Mouse (Mus musculus) heart, adult 2 months (tissue): ENCODE results near the gene Gm21981.
A peak's percentile ranks its signal among the peaks of the same experiment; 100 is the strongest.

ENCODE experiments used
- CTCF ChIP-seq: fragments of 200-600 bp; IDR thresholded peaks from 2 replicates; pipeline ENCODE4 v1.8.1; 2022; ENCODE audit warnings: antibody characterized with exemption, mild to moderate bottlenecking, moderate library complexity
- EP300 ChIP-seq: fragments of 200-500 bp; IDR thresholded peaks from 2 replicates; pipeline ENCODE4 v1.6.1; 2011; ENCODE audit warnings: low read depth, low read length, control low read depth; ENCODE audit not compliant: insufficient read depth
- POLR2A ChIP-seq: fragments of 200-500 bp; IDR thresholded peaks from 2 replicates; pipeline ENCODE4 v1.6.1; 2011; ENCODE audit warnings: mild to moderate bottlenecking, low read depth, low read length, control low read depth; ENCODE audit not compliant: insufficient read depth

DNA sequence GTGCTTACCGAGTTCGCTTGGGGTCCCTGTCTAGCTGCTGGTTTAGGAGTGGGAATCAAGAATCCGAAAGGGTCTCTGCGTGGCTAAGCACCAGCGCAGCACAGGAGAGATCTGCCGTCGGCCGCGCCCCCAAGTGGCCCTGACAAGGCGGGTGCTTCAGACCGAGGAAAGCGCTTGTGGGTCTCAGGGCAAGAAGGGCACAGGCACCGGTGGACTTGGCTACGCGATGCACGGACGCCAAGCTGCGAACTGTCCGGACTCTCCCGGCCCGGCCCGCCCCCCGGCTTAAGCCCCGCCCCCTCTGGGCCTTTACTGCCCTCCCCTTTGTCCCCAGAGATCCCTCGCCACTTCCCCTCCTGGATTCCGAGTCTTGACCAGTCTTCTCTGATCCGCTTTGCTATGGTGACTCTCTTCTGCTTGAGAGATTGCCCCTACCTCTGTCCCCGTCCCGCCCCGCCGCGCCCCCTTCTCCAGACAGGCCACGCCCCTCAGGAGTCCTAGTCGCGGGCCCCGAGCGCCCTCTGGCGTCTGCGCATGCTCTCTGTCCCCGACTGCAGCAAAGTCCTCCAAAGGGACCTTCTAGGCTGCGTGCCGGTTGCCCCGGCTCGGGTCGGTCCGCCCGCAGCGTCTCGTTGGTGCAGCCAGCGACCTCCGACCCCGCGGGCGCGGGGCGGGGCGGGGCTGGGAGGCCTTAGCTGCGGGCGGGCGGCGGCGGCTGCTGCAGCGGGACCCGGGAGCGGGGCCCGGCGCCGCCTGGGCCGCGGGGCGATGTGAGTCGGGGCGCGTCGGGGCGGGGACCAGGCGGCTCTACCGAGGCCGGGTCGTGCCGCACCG lies 465 bp upstream of the Gm21981 start, which contains the start of gene Prickle4:
- TF ChIP-seq CTCF (peak; percentile 74), EP300 (no peak; the same call in 1 of the 2 replicates), POLR2A (peak; percentile 66)
